Mouse (Mus musculus) forebrain, embryonic 16.5 days (tissue): ENCODE measurements around the gene Rsph1. TPM values are rescaled to one million over a fixed set of nuclear protein-coding genes. Genes with fewer than 3 reads are reported as not detected.

ENCODE experiments used
- ATAC-seq: fragments of 200-750 bp; cut with Nextera tagmentation; 2 replicates; pipeline ENCODE4 v1.8.0; 2017; ENCODE audit warnings: mild to moderate bottlenecking, moderate library complexity
- H3K27ac ChIP-seq: fragments of 300-500 bp; sonication (generic); 2 replicates; pipeline ENCODE4 v1.5.1; 2014; ENCODE audit warnings: low read length, control low read depth
- H3K27me3 ChIP-seq: fragments of 300-500 bp; sonication (generic); replicated peaks from 2 replicates; pipeline ENCODE4 v1.6.1; 2014; ENCODE audit warnings: low read length; ENCODE audit not compliant: control insufficient read depth, insufficient read depth
- H3K36me3 ChIP-seq: fragments of 300-500 bp; sonication (generic); 2 replicates; pipeline ENCODE4 v1.6.1; 2014; ENCODE audit not compliant: control insufficient read depth, insufficient read depth
- H3K4me1 ChIP-seq: fragments of 300-500 bp; sonication (generic); replicated peaks from 2 replicates; pipeline ENCODE4 v1.6.1; 2014; ENCODE audit warnings: low read length; ENCODE audit not compliant: control insufficient read depth, insufficient read depth
- H3K4me2 ChIP-seq: fragments of 300-500 bp; sonication (generic); 2 replicates; pipeline ENCODE4 v1.6.1; 2014; ENCODE audit warnings: mild to moderate bottlenecking, low read length, control low read depth
- H3K4me3 ChIP-seq: fragments of 300-500 bp; sonication (generic); replicated peaks from 2 replicates; pipeline ENCODE4 v1.5.1; 2014; ENCODE audit warnings: mild to moderate bottlenecking, low read length, control low read depth
- H3K9ac ChIP-seq: fragments of 300-500 bp; sonication (generic); replicated peaks from 2 replicates; pipeline ENCODE4 v1.6.1; 2014; ENCODE audit warnings: low read depth, low read length, control low read depth
- H3K9me3 ChIP-seq: fragments of 300-500 bp; sonication (generic); 2 replicates; pipeline ENCODE4 v1.6.1; 2016; ENCODE audit warnings: low read length; ENCODE audit not compliant: control insufficient read depth
- WGBS: fragments of 180-500 bp; shearing (Covaris S2); extraction: QIAGEN DNeasy Blood & Tissue Kit; methylation state at CpG from one replicate; pipeline ENCODE4 v1.1.7; 2014; 5-methylcytosine and 5-hydroxymethylcytosine counted together
- polyA plus RNA-seq: library from polyadenylated mRNA; unstranded; fragments of >200 nt; fragmentation: Nextera tagmentation; extraction: Ambion mirVana; gene quantifications from 2 replicates; pipeline ENCODE4 v1.2.1, GENCODE M21; 2015

Gene Rsph1
- polyA plus RNA-seq, 1 experiment from 2014 or later, result 4.5 TPM

DNA sequence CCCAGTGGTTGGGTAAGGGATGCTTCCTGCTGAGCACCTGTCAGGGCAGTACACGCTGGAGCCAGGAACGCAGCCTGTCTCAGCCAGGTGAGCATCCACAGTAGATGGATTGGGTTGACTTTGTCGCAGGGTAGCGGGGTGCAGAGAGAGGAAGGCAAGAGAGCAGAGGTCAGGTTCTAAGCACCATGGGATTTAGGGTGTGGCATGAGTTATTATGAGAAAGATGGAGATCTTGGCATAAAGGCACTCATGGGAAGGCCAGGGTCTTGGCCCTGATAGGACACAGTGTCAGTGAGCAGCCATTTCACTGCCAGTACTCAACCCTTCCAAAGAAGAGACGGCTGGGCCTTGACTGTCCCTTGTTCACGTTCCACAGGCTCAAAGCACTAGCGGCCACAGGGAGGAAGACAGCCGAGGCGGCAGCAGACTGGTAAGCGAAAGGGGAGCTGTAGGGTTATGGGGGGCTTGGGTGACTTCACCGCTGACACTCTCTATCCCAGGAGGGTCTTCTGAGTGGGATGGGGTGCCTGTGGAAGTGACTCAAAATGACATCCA lies 67.7 kb downstream of the Rsph1 start:
- 95% methylated on average over 11 of the region's 11 CpGs for WGBS
- Histone ChIP-seq H3K4me1 (no peaks in the 10 kb centered on the region), H3K9me3 (no peaks in the 10 kb centered on the region), H3K27me3 (no peaks in the 10 kb centered on the region), H3K9ac (no peak overlapping the region), H3K36me3 (no peaks in the 10 kb centered on the region), H3K4me2 (no peak overlapping the region), H3K4me3 (no peak overlapping the region), H3K27ac (no peak overlapping the region)
- ATAC-seq, result no peak

GRCm38 (mm10) chr17:31208654-31209053 lies 68.5 kb downstream of the Rsph1 start:
- H3K27ac ChIP-seq, result no peak overlapping the region
- H3K9ac ChIP-seq, result no peak overlapping the region
- no peaks in the 10 kb centered on the region for H3K9me3 ChIP-seq
- H3K4me2 ChIP-seq, result no peak overlapping the region
- WGBS, result 92% methylated on average over 8 of the region's 8 CpGs
- H3K4me1 ChIP-seq, result no peaks in the 10 kb centered on the region
- no peak for ATAC-seq
- H3K4me3 ChIP-seq, result no peak overlapping the region
- H3K27me3 ChIP-seq, result no peaks in the 10 kb centered on the region
- H3K36me3 ChIP-seq, result no peaks in the 10 kb centered on the region

DNA sequence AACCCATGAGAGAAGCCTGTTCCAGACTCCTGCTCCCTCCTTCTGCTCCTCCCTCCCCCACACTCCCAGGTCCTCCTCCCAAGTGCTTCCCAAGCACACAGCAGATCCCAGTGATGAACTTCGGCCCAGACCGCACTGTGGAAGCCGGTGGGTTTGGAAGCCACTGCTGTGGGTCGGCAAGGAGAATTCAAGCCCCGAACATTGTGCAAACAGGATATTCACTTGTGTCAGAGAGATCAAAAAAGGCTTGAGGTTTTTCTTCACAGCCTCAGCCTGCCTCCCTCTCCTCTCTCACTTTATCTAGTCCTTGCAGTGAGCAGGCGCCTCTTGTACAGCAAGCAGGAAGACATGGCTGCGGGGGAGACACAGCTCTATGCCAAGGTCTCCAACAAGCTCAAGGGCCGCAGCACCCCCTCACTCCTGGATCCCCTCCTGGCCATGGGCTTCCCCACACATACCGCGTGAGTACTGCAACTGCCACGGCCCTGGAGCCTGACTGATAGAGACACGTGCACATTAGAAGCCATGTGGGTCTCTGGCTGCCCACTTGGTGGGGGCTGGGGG lies 69.3 kb downstream of the Rsph1 start, which contains the start of gene Ubash3a:
Gene Ubash3a (plus strand): TSS at position 103 of the 564 bp plus-strand sequence.
- ATAC-seq, result no peak
- Histone ChIP-seq H3K36me3 (no peaks in the 10 kb centered on the region), H3K4me1 (no peaks in the 10 kb centered on the region)

More for the DNA sequence above, 69.3 kb downstream of the Rsph1 start, which contains the start of gene Ubash3a:
- 87% methylated on average over 12 of the region's 12 CpGs for WGBS
- Histone ChIP-seq H3K4me2 (no peak within 1 kb of the TSS), H3K9me3 (no peaks in the 10 kb centered on the region), H3K4me3 (no peak within 1 kb of the TSS), H3K9ac (no peak within 1 kb of the TSS), H3K27me3 (no peaks in the 10 kb centered on the region), H3K27ac (no peak within 1 kb of the TSS)

Other genes starting within 250 kb of the Rsph1 start
- gene Abcg1, start 219.7 kb downstream of the Rsph1 start, polyA plus RNA-seq, result 19.3 and 20.4 TPM in 2 replicates
- gene Tff3, start 147.7 kb downstream of the Rsph1 start, polyA plus RNA-seq, result not detected in 2 replicates
- gene Tff2, start 133.1 kb downstream of the Rsph1 start, polyA plus RNA-seq, result not detected in 2 replicates
- gene Tff1, start 112.1 kb downstream of the Rsph1 start, polyA plus RNA-seq, result not detected in 2 replicates
- not detected in 2 replicates for gene Tmprss3, start 78.4 kb downstream of the Rsph1 start, polyA plus RNA-seq
- gene Ubash3a, start 69.5 kb downstream of the Rsph1 start, polyA plus RNA-seq, result not detected in 2 replicates
- 9.9 and 14.2 TPM in 2 replicates for gene Slc37a1, start 9.4 kb upstream of the Rsph1 start, polyA plus RNA-seq
- gene Pde9a, start 108.8 kb upstream of the Rsph1 start, polyA plus RNA-seq, result 55.6 and 62.2 TPM in 2 replicates
- 39.4 and 43.8 TPM in 2 replicates for gene Wdr4, start 242.6 kb upstream of the Rsph1 start, polyA plus RNA-seq
- 294 and 316 TPM in 2 replicates for gene Ndufv3, start 242.7 kb upstream of the Rsph1 start, polyA plus RNA-seq